Mouse (Mus musculus) cortical plate, adult 2 months (tissue): ENCODE data around the gene Cdhr5. TPM values are rescaled to one million over a fixed set of nuclear protein-coding genes. Genes with fewer than 3 reads are reported as not detected.
"Not testable (repeated sequence)": the region's sequence is repeated elsewhere in the genome, so short reads cannot be mapped to it uniquely, and the experiment has no call there.

ENCODE experiments used
- H3K27ac ChIP-seq: fragments of 200-500 bp; 2 replicates; pipeline ENCODE4 v1.5.1; 2012; ENCODE audit warnings: low read length, control low read depth, inconsistent platforms; ENCODE audit not compliant: insufficient read depth
- H3K4me1 ChIP-seq: fragments of 200-500 bp; 2 replicates; pipeline ENCODE4 v1.6.1; 2011; ENCODE audit warnings: low read length; ENCODE audit not compliant: control insufficient read depth, insufficient read depth
- H3K4me3 ChIP-seq: fragments of 200-500 bp; 2 replicates; pipeline ENCODE4 v1.5.1; 2011; ENCODE audit warnings: mild to moderate bottlenecking, low read length, control low read depth; ENCODE audit not compliant: insufficient read depth
- CTCF ChIP-seq: fragments of 200-500 bp; IDR thresholded peaks from 2 replicates; pipeline ENCODE4 v1.5.1; 2011; ENCODE audit warnings: mild to moderate bottlenecking, control low read depth, low read length; ENCODE audit not compliant: insufficient read depth; ENCODE audit errors: extremely low read depth
- POLR2A ChIP-seq: fragments of 200-500 bp; IDR thresholded peaks from 2 replicates; pipeline ENCODE4 v1.6.1; 2011; ENCODE audit warnings: mild to moderate bottlenecking, low read length, control low read depth; ENCODE audit not compliant: insufficient read depth; ENCODE audit errors: extremely low read depth
- polyA plus RNA-seq: library from polyadenylated mRNA; depleted of rRNA; stranded (reverse); fragments of >200 nt; gene quantifications from 2 replicates; pipeline ENCODE4 v1.2.3, GENCODE M21; 2012

Cdhr5 gene
- polyA plus RNA-seq, 1 experiment, result not detected

- H3K27ac ChIP-seq, result no peak overlapping the region
- no peaks in the 10 kb centered on the region for H3K4me1 ChIP-seq
- TF ChIP-seq CTCF (no peak), POLR2A (no peak)
- H3K4me3 ChIP-seq, result no peak overlapping the region
Observed at GRCm38 (mm10) chr7:141264041-141264700, 12.4 kb downstream of the Cdhr5 start.

- Histone ChIP-seq H3K27ac (no peak overlapping the region), H3K4me1 (no peaks in the 10 kb centered on the region), H3K4me3 (no peak overlapping the region)
- no peak for TF ChIP-seq CTCF
- no peak for TF ChIP-seq POLR2A
Observed at GRCm38 (mm10) chr7:141263640-141264039, 12.9 kb downstream of the Cdhr5 start.

GRCm38 (mm10) chr7:141261480-141261879, 15.1 kb downstream of the Cdhr5 start:
- Histone ChIP-seq H3K27ac (no peak overlapping the region), H3K4me1 (no peaks in the 10 kb centered on the region), H3K4me3 (no peak overlapping the region)
- TF ChIP-seq CTCF, result no peak
- TF ChIP-seq POLR2A, result no peak

GRCm38 (mm10) chr7:141256159-141256558, 20.4 kb downstream of the Cdhr5 start:
- no peak for TF ChIP-seq CTCF
- no peak for TF ChIP-seq POLR2A
- Histone ChIP-seq H3K4me3 (no peak overlapping the region), H3K27ac (no peak overlapping the region)

DNA sequence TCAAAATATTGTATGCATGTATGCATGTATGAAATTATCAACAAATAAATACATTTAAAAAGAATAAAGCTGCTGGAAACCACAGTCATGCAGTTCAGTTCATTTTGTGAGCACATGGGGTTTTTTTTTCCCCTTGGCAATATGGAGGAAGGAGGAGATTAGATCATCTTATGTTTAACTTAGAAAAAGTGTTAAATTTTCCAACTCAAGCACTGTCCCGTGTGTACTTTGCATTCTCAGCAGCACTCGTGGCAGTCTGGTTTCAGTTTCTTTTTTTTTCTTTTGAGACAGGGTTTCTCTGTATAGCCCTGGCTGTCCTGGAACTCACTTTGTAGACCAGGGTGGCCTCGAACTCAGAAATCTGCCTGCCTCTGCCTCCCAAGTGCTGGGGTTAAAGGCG, 26.1 kb downstream of the Cdhr5 start:
- not testable (repeated sequence) for H3K27ac ChIP-seq, H3K4me1 ChIP-seq, H3K4me3 ChIP-seq

More at GRCm38 (mm10) chr7:141256159-141256558, 20.4 kb downstream of the Cdhr5 start:
- no peaks in the 10 kb centered on the region for H3K4me1 ChIP-seq

- Histone ChIP-seq H3K27ac (no peak overlapping the region), H3K4me3 (no peak overlapping the region), H3K4me1 (peaks cover 6% of the 10 kb centered on the region; the same call in 1 of the 2 replicates)
- TF ChIP-seq CTCF (no peak), POLR2A (no peak)
Observed at GRCm38 (mm10) chr7:141231551-141231950, 45.0 kb downstream of the Cdhr5 start.

DNA sequence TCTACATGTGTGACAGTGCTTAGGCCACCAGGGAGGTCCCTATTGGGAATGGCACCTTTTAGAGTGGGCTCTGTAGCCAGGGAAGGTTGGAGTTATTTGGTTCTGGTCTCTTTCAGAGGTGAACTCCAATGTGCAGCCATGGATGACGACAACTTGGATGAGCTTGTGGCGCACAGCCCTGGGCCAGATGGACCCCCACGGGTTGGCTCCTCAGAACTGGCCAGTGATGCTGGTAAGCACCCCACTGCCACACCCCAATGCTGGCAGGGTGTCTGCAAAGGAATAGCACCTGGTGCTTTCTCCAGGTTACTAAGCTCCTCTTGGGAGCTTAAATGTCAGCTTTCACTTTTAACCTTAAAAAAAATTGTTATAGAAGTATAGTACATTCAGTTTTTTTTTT, 45.5 kb downstream of the Cdhr5 start:
- H3K4me3 ChIP-seq, result no peak overlapping the region
- H3K27ac ChIP-seq, result no peak overlapping the region
- TF ChIP-seq CTCF (no peak), POLR2A (no peak)
- H3K4me1 ChIP-seq, result peaks cover 6% of the 10 kb centered on the region; the same call in 1 of the 2 replicates

DNA sequence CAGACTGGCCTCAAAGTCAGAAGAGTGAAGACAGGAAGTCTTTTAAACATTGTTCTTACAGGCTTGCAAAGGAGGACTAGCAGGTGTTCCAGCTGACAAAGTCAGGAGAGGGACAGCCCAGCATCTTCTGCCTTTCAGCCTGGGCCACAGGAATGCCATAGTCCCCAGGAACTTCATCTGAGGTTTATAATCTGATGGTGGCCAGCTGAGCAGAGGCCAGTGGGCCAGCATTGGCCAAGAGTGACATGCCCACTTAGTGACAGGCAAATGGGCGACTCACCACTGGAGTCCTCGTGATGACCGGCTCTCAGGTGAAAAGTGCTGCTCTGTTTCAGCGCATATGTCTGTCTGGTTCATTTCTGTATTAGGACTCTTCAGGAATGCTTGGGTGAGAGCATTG, 46.0 kb downstream of the Cdhr5 start:
- Histone ChIP-seq H3K27ac (no peak overlapping the region), H3K4me1 (peaks cover 6% of the 10 kb centered on the region; the same call in 1 of the 2 replicates), H3K4me3 (no peak overlapping the region)
- no peak for TF ChIP-seq POLR2A
- TF ChIP-seq CTCF, result no peak

- Histone ChIP-seq H3K4me1 (peaks cover 6% of the 10 kb centered on the region; the same call in 1 of the 2 replicates), H3K4me3 (peak overlapping the region; percentile 53), H3K27ac (no peak overlapping the region)
- TF ChIP-seq CTCF (no peak), POLR2A (no peak)
Observed at GRCm38 (mm10) chr7:141229702-141230101, 46.9 kb downstream of the Cdhr5 start.

DNA sequence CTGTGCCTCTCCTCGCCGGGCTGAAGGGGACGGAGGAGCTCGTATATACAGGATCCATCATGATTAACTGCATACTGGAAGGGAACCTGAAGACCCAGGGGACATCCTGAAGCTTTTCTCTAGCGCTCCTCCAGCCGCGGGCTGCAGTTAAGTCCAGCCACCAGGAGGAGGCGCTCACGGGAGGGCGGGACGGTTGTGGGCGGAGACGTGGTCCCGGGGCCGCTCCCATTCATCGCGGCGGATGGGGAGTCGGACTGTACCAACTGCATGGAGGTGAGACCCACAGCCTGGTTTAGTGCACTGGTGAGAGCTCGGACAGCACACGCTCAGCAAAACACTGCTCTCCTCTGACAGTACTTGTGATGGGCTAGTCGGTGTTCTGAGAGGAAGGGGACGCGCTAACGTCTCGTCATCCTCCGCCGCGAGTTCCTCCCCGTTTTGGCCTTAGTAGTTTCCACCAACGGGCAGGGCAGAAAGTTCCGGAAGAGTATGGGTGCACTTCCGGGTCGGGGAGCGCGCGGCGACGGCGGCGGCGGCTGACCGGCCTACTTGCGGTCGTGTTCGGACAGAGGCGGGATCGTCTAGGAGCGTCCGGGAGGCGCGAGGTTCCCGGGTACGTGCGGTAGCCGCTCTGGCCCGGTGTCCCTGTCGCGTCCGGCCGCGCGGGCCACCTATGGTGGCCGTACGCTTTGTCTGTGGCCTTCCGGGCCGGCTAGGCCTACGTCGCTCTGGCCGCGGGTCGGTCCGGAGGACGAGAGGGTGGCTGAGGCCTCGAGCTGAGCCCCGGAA, 48.1 kb downstream of the Cdhr5 start, which contains the start of gene Phrf1:
Gene Phrf1, plus strand, starts transcription at position 506 of the 789 bp plus-strand sequence.
- peak within 1 kb of the TSS; percentile 53 for H3K4me3 ChIP-seq
- TF ChIP-seq CTCF (peak; percentile 81), POLR2A (peak; percentile 23; the same call in 1 of the 2 replicates)
- peaks cover 6% of the 10 kb centered on the region; the same call in 1 of the 2 replicates for H3K4me1 ChIP-seq
- H3K27ac ChIP-seq, result peak within 1 kb of the TSS; percentile 82
